Mouse (Mus musculus) CD4-positive helper T cell, adult 2 months (primary cell): ENCODE data around the gene Hoxb6.

ENCODE experiments used
- DNase-seq: peaks from one replicate; pipeline ENCODE4 v3.0.0-alpha.2; 2012; ENCODE audit warnings: low read depth, missing footprints, low spot score

Hoxb6 gene

DNA sequence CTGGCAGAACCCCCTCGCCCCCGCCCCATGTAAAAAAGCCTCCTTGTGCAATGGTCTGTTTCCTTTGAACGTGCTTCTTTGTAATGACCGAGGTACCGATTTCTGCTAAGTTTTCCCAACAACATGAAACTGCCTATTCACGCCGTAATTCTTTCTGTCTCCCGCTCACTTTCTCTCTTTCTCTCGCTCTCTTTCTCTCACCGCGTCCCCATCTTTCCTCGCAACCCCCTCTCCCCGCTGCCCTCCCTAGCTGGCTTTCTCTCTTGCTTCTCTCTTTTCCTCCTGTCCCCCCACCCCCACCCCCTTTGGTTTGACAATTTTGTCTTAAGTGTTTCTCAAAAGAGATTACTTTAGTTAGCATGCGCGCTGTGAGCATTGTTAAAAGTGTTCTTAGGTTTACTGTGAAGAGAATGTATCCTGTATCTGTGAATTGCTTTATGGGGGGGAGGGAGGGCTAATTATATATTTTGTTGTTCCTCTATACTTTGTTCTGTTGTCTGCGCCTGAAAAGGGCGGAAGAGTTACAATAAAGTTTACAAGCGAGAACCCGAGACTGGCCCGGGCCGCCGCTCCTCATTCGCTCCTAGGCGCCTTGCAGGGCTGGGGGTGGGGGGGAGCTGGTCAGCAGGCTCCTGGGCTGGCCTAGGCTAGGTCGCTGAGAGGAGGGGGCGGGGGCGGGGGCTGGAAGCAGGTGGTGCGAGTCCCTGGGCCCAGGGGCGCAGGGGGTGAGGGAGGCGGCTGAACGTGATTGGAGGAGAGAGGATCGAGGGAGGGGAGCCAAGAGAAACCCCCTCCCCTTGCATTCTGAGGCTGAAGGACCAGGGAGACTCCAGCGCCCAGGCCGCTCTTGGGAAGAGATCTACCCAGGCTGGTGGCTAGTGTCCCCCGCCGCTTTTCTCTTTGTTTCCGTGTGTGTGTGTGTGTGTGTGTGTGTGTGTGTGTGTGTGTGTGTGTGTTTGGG is 7.2 kb upstream of the Hoxb6 start:
- DNase-seq, result no peak

DNA sequence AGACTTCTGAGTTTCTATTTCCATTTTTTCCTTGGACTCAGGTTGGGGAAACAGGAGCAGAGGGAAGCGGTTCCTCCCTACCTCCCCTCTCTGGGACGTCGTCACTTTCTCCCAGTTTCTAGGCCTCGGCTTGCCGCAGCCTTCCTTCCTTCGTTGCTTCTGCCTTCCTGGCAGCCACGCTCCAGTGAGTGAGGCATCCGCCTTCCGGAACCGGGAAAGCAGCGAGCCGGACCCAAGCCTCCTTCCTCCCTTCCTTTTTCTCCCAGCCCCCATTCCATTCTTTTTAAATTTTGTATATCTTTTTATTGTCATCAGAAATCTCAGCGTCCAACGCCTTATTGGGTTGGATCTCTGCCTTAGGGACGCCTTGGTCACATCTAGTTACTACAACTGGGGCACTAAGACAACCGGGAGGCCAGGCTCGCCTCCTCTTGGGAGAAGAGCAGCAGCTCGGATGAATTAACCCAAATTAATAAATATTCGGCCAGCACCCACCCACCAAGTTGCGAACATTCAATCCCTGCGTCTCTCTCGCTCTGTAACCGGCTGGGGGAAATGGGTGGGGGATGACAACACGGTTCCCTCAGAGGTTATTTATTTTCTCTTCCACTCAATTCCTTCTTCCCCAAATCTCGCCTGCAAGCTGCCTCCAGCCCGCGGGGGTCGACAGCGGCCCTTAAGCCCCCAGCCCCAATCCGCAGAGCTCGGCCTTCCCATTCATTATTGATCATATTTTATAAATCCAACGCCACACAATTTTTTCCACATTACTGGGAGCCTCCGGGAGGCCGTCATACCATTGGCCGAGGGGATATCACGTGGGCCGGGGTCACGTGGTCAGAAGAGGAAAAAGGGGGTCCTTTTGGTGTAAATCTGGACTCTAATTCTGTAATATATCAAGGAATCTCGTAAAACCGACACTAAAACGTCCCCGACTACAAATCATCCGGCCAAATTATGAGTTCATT is 6.2 kb upstream of the Hoxb6 start, which contains the start of gene Hoxb7:
Gene Hoxb7 (plus strand): TSS at position 853 of the 968 bp plus-strand sequence.
- no peak for DNase-seq

DNA sequence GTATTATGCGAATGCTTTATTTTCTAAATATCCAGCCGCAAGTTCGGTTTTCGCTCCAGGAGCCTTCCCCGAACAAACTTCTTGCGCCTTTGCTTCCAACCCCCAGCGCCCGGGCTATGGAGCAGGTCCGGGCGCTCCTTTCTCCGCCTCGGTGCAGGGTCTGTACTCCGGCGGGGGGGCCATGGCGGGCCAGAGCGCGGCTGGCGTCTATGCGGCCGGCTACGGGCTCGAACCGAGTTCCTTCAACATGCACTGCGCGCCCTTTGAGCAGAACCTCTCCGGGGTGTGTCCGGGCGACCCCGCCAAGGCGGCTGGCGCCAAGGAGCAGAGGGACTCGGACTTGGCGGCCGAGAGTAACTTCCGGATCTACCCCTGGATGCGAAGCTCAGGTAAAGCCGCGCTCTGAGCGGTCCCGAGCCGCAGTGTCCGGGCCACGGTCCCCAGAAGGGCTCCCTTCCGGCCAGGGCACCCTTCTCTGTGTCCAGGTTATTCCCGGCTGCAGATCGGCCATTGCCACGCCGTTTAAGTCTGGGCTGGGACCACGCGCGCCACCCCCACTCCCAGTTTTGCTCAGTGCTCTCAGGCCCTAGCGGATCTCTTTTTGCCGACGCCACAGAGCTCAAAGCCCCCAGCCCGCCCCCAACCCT is 5.4 kb upstream of the Hoxb6 start:
- DNase-seq, result no peak

DNA sequence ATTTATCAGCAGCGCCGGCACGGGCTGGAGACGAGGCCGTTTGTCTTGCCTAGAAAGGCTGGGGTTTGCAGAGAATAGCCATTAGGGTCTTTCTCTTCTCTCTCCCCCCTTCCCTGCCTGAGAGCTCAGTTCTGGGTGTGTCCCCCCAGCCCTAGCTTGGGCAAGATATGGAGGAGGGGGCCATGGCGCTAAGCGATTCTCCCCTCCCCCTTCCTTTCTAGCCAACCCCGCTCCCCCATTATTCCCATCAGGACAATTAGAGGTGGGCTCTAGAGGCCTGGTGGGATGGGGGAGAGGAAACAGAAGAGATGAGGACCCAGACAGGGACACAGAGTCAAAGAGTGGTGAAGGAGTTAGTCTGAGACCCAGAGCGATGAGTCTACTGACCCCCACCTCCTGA is 4.9 kb upstream of the Hoxb6 start:
- DNase-seq, result no peak

DNA sequence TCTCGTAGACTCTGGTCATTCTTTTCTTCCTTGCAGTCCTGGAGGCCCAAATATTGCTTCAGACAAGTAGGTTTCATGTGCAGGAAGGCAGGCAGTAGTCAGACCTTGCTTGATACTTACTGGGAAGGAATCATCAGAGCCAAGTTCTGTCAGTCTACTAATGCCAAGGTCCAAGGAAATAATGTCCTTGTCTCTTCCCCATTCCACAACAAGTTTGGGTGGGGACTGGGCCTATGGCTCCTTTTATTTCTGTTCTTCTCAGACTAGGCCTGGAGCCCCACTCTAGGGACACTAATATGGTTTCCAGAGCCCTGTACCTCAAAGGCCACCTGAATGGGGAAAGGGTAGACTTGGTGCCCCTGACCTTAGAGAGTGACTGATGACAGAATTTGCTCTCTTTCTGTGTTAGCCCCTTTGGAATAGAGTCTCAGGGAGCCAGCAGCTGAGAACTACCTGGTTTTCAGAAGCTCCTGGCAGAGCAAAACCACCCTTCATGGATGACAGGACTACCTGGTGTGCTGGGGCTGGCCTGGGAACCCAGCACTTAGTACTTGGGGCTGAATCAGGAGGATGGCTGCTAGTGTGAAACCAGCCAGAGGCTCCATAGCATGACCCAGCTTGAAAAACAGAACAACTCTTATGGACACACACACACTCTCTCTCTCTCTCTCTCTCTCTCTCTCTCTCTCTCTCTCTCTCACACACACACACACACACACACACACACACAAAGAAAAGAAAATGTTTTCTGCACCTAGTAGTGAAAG is 3.6 kb upstream of the Hoxb6 start:
- DNase-seq, result no peak

DNA sequence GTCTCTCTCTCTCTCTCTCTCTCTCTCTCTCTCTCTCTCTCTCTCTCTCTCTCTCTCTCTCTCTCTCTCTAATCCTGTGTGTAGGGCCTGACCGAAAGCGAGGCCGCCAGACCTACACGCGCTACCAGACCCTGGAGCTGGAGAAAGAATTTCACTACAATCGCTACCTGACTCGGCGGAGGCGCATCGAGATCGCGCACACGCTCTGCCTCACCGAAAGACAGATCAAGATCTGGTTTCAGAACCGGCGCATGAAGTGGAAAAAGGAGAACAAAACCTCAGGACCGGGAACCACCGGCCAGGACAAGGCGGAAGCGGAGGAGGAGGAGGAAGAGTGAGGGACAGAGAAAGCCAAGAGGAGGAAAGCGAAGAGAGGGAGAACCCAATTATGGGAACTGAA is 3.0 kb upstream of the Hoxb6 start:
- no peak for DNase-seq

DNA sequence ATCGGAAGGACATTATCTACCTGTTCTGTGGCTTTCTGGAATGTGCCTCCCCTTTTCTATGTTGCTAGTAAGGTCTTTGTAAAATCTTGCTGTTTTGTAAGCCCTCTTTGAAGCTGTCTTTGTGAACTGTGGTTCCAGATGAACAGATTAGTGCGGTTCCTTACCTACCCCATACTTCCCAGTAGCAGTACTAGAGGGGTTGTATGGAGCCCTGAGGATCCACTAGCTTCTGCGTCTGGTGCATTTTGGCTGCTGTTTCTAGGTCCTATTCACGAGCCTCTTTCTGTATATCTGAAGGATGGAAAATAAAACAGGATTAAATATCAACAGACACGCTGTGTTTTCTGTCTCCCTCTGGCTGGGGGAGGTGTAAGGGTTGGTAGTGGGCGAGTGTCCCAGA is 2.4 kb upstream of the Hoxb6 start:
- no peak for DNase-seq

DNA sequence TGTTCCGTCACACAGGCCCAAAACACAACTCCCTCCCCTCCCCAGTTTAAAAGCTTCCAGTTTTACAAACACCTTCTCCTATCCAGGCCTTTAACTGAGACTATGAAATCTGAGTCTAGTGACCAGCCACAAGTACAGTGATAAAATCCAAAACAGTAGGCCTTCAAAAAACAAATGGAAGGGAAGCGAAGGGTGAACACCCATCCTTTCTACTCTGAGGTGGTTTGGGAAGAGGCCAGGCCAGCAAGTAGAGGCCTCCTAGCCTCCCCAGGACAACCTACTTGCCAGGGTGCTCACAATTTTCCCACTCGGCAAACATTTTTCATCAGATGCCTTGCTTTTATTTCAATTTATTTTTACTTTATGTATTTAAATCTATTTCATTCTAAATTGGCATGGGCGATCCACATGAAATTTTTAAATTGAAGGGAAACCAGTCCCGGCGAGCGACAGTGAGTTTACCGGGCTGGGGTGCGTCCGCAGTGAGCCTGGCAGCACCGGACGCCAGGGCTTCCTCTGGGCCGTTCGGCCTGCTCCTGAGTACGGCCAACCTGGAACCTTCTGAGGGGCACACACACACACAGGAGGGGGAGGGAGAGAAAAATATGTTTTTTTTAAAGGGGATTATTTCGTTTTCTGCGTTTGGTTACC is 1.4 kb upstream of the Hoxb6 start:
- no peak for DNase-seq

DNA sequence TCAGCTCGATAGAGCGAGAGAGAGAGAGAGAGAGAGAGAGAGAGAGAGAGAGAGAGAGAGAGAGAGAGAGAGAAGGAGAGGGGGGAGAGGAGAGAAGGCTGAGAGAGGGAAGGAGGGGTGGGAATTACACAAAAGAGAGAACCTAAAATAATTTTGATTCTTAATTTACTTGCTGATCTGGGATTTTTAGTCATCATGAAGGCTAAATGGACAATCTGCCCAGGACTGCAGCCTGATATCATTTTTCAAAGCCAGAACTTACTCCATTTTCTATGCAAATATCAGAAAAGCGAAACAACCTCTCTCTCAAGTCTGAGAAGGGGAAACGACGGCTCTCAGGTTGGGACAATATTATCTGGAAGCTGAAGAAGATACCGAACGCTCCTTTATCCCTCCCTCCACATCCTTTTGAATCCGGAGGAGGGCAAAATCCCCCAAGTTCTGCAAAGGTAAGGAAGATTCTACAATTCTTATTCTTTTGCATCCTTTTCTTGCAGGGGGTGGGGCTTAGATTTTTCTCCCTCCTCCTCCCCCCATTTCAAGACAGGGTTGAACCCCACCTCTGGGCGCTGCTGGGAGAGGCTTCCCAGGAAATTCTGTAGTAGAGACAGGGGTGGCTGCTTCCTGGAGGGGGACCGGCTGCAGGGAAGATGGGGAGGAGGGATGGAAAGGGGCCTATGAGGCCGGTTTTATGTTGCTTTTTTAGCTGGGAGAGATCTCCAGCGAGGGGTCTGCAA is 457 bp downstream of the Hoxb6 start:
- no peak for DNase-seq

DNA sequence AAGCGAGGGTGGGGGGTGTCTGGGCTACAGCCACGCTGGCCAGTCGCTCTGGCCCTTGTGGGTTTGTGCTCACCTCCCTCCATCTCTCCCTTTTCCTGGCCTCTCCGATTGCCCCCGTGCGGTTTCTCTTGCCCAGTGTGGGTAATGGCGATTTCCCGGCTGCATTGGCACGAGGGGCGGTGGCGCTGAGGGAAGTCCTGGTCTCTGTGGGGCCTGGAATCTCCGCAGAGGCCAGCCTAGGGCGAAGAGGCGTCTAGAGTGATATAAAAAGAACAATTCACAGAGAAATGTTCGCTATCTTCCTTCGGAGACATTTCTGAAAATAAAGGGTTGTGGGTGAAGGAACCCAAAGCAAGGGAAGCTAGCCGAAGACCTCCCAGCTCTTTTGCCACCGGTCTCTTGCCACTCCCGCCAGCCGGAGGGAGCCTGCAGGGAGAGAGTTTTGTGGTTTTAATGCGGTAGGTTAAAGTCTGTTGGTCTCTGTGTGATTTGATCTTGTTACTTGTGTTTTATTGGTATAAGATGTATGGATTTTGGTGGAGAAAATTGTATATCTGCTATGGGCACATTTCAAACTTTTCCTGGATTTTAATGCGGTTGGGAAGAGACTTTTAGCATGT is 1.1 kb downstream of the Hoxb6 start:
- no peak for DNase-seq

DNA sequence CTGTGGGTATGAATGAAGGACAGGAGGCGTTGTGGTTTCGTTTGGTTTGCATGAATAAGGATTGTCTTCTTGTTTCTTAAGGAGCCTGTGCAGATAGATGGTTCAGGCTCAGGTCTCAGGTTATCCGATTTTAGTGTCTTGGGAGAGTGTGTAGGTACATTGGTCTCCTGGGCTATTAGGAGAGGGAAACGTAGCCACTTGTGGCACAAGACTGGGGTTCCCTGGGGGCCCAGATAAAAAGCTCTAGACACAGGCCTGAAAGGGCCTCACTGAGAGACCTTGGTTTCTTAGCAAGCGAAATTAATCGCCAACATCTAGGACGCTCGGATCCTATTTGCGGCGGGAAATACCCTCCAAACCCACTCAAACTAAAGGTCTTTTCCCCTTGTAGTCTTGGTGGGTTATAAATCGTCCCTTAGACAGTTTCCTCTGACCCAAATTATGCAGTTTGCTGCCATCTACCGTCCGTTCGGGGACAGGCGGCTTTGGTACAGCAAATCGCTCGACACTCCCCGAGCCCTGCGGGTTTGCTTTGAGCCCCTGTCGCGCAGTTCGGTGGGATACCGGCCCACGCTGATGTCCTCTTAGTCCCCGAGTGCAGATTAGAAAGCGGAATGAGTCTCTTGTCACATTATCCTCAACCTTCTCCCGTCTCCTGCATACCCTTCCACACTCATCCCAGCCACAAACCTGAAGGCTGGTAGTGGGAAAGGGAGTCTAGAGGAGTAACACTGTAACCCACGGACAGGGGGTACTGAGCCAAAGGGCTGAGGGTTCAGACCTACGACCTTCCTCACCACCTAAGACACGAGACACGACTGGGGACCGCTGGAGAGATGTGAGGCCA is 2.2 kb downstream of the Hoxb6 start:
- peak; percentile 75 for DNase-seq

DNA sequence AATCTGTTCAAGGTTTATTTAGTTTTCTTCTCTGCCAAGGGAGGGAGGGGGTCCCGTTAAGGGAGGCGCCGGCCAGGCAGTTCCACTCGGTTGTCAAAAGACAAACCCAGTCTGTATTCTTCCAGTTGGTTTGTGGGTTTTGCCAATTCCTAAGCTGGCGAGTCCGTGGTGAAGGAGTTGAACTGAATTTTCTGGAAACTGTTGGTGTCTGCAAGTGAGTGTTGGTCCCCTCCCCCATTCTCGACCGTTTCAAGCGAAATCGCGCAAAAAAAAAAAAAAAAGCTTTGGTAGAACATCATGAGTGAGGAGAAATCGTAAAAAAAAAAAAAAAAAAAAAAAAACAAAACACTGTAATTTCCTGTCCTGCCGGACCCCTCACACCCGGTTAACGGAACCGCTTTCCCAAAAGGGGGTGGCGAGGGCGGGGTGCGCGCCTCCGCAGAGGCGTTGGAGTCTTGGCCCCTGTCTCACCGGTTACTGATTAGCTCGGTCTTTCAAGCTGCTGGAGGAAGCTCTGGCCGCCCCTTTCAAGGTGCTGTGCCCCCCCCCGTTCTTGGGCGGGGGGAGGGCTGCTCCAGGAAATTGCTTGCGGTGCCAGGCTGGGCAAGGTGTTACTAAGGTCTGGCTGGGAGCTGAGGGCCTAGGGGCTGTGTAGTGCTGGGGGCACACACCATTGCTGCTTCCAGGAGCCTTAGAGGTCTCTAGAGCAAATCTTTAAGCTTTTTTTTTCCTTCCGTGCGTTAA is 3.0 kb downstream of the Hoxb6 start:
- no peak for DNase-seq

DNA sequence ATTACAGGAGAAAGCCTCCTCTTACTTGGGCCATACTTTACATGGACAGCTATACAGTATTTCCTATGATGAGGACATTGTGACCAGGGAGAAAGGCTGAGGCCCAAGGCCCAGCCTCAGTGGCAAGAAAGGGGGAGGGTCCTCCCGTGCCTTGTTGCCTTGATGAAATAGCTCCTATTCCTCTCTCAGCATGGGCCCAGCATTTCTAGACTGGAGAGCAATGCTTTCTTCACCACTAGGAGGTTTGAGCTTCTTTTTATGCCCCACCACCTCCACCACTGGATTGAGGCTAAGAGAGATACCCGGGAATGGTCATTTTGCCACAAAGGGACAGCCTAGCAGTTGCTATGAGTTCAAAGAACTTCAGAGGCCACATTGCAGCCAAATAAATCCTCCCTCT is 4.7 kb downstream of the Hoxb6 start:
- DNase-seq, result no peak

DNA sequence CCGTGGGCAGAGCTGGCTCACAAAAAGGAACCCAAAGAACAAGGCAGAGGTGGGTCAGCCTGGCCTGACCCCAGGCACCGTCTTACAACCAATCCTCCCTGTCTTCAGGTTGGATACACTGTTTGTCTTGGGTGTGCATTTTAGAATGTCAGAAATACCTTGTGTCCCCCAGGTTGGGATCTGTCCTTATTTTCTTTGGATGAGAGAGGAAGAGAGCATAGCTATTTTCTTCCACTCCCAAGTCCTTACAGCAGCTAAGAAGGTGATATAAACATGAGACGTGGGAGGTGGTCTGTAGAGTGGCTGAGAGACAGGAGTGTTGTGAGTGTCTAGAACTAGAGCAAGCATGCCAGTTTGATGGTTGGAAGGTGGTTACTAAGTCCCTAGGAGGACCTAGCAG is 5.2 kb downstream of the Hoxb6 start:
- no peak for DNase-seq

DNA sequence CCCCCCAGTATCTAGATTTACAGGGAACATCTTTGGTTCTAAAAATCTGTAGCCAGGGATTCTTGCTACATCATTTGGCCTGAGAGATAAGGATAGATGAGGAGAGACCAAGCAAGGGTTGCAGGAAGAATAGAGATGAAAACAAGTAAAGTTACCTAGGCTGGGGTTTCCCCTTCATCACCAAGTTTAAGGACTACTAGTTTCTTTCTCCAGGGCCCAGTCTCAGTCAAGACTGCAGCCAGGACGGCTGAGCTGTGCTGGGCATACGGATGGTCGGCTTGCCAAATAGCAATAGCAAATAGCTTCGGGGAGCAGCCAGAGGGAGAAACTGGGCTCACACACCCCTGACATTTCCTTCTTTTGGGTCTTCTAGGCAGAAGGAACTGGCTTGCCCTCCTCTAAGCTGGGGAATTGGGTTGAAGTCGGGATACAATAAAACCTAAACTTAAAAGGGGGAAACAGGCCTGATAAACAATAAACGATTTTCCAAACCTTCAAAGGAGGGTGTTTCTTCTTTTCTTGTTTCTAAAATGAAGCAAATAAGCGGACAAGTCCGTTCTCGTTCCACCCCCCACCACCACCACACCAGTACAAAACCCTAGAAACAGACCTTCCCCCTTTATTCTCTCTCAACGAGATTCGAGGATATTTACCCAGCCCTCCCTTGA is 5.8 kb downstream of the Hoxb6 start:
- no peak for DNase-seq

DNA sequence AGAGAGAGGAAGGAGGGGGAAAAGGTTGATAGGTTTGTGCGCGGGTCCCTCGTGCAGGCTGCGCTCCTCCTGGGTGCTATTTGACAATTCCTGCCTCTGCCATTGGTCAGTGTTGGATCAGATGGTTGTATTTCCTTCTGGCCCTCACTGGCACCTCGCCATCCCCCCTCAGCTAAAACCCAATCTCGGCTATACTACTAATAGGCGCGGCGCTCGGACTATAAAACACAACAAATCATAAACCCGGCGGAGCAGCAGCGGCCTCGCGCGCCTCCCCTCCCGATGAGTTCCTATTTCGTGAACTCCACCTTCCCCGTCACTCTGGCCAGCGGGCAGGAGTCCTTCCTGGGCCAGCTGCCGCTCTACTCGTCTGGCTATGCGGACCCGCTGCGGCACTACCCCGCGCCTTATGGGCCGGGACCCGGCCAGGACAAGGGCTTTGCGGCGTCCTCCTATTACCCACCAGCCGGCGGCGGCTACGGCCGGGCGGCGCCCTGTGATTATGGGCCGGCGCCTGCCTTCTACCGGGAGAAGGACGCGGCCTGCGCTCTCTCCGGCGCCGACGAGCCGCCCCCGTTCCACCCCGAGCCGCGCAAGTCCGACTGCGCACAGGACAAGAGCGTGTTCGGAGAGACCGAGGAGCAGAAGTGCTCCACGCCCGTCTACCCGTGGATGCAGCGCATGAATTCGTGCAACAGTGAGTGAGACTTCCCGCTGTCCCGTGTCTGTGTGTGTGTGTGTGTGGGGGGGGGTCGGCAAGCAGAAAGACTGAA is 6.8 kb downstream of the Hoxb6 start:
- DNase-seq, result no peak
